Mouse (Mus musculus): Measurements from ENCODE around the gene Syne4. TPM values are rescaled to one million over a fixed set of nuclear protein-coding genes. Genes with fewer than 3 reads are reported as not detected.

Syne4 gene
- 16.6 and 17.5 TPM in 2 replicates for polyA plus RNA-seq (2015; fragmentation: Nextera tagmentation; extraction: Ambion mirVana)

DNA sequence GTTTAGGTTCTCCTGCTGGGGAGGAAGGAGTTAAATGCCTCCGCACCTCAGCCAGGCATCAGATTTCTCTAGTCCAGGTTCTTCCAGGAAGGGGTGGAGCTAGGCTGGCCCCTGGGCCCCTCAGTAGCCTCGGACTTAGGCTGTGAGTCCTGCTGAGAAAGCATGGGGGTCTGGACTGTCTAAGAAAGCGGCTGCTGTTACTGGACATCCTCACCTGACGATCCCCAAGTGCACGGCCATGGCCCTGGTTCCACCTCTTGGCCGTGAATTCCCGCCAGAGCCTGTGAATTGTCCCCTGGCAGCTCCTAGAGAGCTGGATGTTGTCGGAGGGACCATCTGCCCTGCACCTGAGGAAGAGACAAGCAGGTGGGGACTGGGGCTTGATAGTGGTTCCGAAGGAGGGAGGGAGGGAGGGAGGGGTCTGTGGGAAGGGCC lies at the start of gene Syne4:
Gene Syne4, plus strand, starts transcription at position 87 of the 435 bp plus-strand sequence.
- WGBS: 5% methylated on average over 9 of the region's 9 CpGs
- Histone ChIP-seq H3K27me3 (replicated peaks) (no peaks in the 10 kb centered on the region), H3K4me3 (no peak within 1 kb of the TSS), H3K4me1 (peaks cover 9% of the 10 kb centered on the region), H3K4me2 (no peak within 1 kb of the TSS), H3K9me3 (no peaks in the 10 kb centered on the region), H3K27ac (no peak within 1 kb of the TSS), H3K9ac (no peak within 1 kb of the TSS), H3K36me3 (replicated peaks) (no peaks in the 10 kb centered on the region; the same call in 1 of the 2 replicates)
- ATAC-seq (replicated peaks): no peak

GRCm38 (mm10) chr7:30265041-30265440 lies 49.6 kb upstream of the Syne4 start:
- no peak overlapping the region for H3K27ac ChIP-seq
- H3K9ac ChIP-seq: no peak overlapping the region
- no peaks in the 10 kb centered on the region for H3K27me3 ChIP-seq (replicated peaks)
- no peaks in the 10 kb centered on the region for H3K4me1 ChIP-seq
- no peak overlapping the region for H3K4me2 ChIP-seq
- H3K4me3 ChIP-seq: no peak overlapping the region
- WGBS: 86% methylated on average over 2 of the region's 2 CpGs
- no peaks in the 10 kb centered on the region for H3K9me3 ChIP-seq
- no peak for ATAC-seq (replicated peaks)
- H3K36me3 ChIP-seq (replicated peaks): no peaks in the 10 kb centered on the region

DNA sequence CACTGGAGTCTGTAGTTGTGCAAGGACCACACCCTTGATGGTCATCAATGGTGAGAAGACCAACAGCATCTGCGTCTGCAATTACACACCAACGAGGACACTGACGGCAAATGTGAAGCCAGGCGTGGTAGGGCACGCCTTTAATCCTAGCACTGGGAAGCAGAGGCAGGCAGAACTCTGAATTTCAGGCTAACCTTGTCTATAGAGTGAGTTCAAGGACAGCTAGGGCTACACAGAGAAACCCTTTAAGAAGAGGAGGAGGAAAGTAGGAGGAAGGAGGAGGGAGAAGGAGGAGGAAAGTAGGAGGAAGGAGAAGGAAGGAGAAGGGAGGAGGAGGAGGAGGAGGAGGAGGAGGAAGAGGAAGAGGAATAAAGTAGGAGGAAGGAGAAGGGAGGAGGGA lies 49.1 kb upstream of the Syne4 start:
- Histone ChIP-seq H3K36me3 (replicated peaks) (no peaks in the 10 kb centered on the region), H3K9me3 (no peaks in the 10 kb centered on the region), H3K4me1 (no peaks in the 10 kb centered on the region), H3K4me3 (no peak overlapping the region), H3K27me3 (replicated peaks) (no peaks in the 10 kb centered on the region), H3K9ac (no peak overlapping the region), H3K4me2 (no peak overlapping the region), H3K27ac (no peak overlapping the region)
- no peak for ATAC-seq (replicated peaks)
- WGBS: 96% methylated on average over 5 of the region's 5 CpGs

GRCm38 (mm10) chr7:30265935-30266334 lies 48.7 kb upstream of the Syne4 start:
- 93% methylated on average over 7 of the region's 7 CpGs for whole genome bisulfite sequencing
- H3K4me1 ChIP-seq: no peaks in the 10 kb centered on the region
- no peak overlapping the region for H3K4me2 ChIP-seq
- ATAC-seq (replicated peaks): no peak
- H3K27ac ChIP-seq: no peak overlapping the region
- no peaks in the 10 kb centered on the region for H3K27me3 ChIP-seq (replicated peaks)
- no peaks in the 10 kb centered on the region for H3K36me3 ChIP-seq (replicated peaks)
- H3K9me3 ChIP-seq: no peaks in the 10 kb centered on the region
- H3K4me3 ChIP-seq: no peak overlapping the region
- H3K9ac ChIP-seq: no peak overlapping the region

DNA sequence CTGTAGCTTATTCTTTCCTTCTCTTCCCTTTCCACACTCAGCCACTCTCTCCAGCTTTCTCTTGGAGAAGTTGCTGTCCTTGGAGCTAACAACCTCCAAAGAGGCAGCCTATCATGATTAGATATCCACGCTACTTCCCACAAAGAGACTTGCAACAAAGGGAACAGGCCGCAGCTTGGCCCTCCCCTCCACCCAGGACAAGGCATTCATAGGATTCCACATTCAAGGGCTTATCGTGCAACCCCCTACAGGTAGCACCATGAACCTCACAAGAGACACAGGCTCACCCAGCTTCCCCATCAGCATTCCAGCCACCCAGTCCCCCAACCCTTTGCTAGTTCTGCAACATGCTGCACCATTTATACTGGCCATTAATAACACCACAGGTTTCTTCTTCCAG lies 47.8 kb upstream of the Syne4 start:
- Histone ChIP-seq H3K4me1 (no peaks in the 10 kb centered on the region), H3K27me3 (replicated peaks) (no peaks in the 10 kb centered on the region), H3K4me3 (no peak overlapping the region), H3K9ac (no peak overlapping the region), H3K4me2 (no peak overlapping the region), H3K27ac (no peak overlapping the region), H3K9me3 (no peaks in the 10 kb centered on the region), H3K36me3 (replicated peaks) (no peaks in the 10 kb centered on the region)
- ATAC-seq (replicated peaks): no peak
- WGBS: 82% methylated on average over 3 of the region's 3 CpGs

- no peaks in the 10 kb centered on the region for H3K9me3 ChIP-seq
- H3K27me3 ChIP-seq (replicated peaks): no peaks in the 10 kb centered on the region
- WGBS: 85% methylated on average over 4 of the region's 4 CpGs
- H3K27ac ChIP-seq: no peak overlapping the region
- H3K36me3 ChIP-seq (replicated peaks): no peaks in the 10 kb centered on the region
- H3K4me2 ChIP-seq: no peak overlapping the region
- no peak overlapping the region for H3K9ac ChIP-seq
- no peak overlapping the region for H3K4me3 ChIP-seq
- ATAC-seq (replicated peaks): no peak
- H3K4me1 ChIP-seq: no peaks in the 10 kb centered on the region
These were observed 45.0 kb upstream of the Syne4 start for GRCm38 (mm10) chr7:30269641-30270040.

GRCm38 (mm10) chr7:30274383-30274782 lies 40.2 kb upstream of the Syne4 start:
- Histone ChIP-seq H3K4me2 (no peak overlapping the region), H3K27ac (no peak overlapping the region), H3K36me3 (replicated peaks) (no peaks in the 10 kb centered on the region), H3K9ac (no peak overlapping the region), H3K4me3 (no peak overlapping the region), H3K4me1 (peaks cover 2% of the 10 kb centered on the region; the same call in 1 of the 2 replicates), H3K27me3 (replicated peaks) (no peaks in the 10 kb centered on the region), H3K9me3 (no peaks in the 10 kb centered on the region)
- 90% methylated on average over 6 of the region's 6 CpGs for WGBS
- ATAC-seq (replicated peaks): no peak

GRCm38 (mm10) chr7:30278911-30279310 lies 35.7 kb upstream of the Syne4 start:
- Histone ChIP-seq H3K27me3 (replicated peaks) (no peaks in the 10 kb centered on the region), H3K4me2 (no peak overlapping the region), H3K36me3 (replicated peaks) (no peaks in the 10 kb centered on the region), H3K9me3 (no peaks in the 10 kb centered on the region), H3K4me1 (peaks cover 13% of the 10 kb centered on the region), H3K9ac (no peak overlapping the region), H3K27ac (no peak overlapping the region), H3K4me3 (no peak overlapping the region)
- no peak for ATAC-seq (replicated peaks)
- WGBS: 64% methylated on average over 2 of the region's 2 CpGs

- Histone ChIP-seq H3K4me2 (peak overlapping the region; percentile 98), H3K27ac (no peak overlapping the region), H3K9me3 (no peaks in the 10 kb centered on the region), H3K27me3 (replicated peaks) (no peaks in the 10 kb centered on the region), H3K36me3 (replicated peaks) (no peaks in the 10 kb centered on the region), H3K9ac (peak overlapping the region; percentile 38), H3K4me1 (peaks cover 13% of the 10 kb centered on the region), H3K4me3 (peak overlapping the region; percentile 69)
- ATAC-seq (replicated peaks): no peak
- 0% methylated on average over 6 of the region's 6 CpGs for WGBS
These were observed 35.1 kb upstream of the Syne4 start for GRCm38 (mm10) chr7:30279536-30279935.

DNA sequence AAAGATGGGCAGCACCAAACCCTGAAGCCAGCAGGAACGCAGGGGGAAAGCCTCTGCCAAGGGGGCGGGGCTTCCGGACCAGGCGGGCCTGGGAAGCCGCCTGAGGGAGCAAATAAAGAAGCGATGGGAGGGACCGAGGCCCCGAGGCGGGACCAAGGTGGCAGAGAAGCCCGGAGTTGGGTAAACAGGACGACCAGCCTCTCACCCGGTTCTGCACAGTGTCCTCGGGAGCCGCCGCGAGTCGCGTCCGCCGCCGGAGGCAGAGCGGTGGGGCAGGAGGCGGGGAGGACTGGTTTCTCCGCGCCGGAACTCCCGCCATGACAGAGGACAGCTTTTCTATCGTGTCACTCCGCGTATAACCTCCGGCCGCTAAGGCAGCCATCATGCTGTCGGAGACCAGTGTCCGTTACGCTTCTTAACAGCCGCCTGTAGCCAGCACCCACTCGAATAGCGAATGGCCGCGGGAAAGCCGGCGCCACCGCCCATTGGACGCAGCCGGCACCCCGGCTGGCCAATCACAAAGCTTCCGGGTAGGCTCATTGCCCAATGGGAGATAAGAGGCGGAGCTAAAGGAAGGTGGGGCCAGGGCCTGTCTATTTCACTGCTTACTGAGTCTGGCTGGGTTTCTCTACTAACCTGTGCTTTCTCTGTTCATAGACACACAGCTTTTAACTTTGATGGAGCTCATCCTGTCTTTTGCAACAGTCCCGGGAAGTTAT lies 34.5 kb upstream of the Syne4 start, which contains the start of the genes Thap8 and Wdr62:
Gene Thap8, plus strand, starts transcription at position 144 of the 719 bp plus-strand sequence.
Gene Wdr62, minus strand, starts transcription at position 469 of the 719 bp plus-strand sequence.
- Histone ChIP-seq H3K27ac (peak within 1 kb of the TSS; percentile 98), H3K9ac (peak within 1 kb of the TSS; percentile 64), H3K9me3 (no peaks in the 10 kb centered on the region), H3K4me3 (peak within 1 kb of the TSS; percentile 69), H3K27me3 (replicated peaks) (no peaks in the 10 kb centered on the region), H3K4me1 (peaks cover 13% of the 10 kb centered on the region), H3K36me3 (replicated peaks) (no peaks in the 10 kb centered on the region), H3K4me2 (peak within 1 kb of the TSS; percentile 98)
- WGBS: under 1% methylated on average over 49 of the region's 49 CpGs
- ATAC-seq (replicated peaks): peak; percentile 97

DNA sequence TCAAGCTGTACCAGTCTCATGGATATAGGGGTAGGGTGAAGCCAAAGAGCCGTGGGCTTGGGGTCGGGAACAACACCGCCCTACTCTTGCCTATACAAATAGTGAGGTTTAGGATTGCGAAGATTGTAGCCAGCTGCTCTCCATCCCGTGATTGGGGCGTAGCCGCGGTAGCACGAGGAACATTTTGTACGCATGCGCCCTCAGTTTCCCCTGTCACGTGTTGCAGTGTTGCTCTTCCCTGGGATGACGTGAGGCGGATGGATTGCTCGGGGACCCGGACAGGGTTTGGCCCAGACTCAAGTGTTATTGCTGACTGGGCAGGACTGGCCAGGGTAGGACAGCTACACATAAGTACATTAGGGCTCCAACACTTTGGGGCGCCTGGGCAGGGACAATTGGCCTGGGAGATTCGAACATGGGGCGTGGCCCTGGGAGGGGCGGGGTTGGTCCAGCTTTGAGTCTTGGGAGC lies 33.9 kb upstream of the Syne4 start:
- no peaks in the 10 kb centered on the region for H3K27me3 ChIP-seq (replicated peaks)
- peak overlapping the region; percentile 98 for H3K4me2 ChIP-seq
- H3K36me3 ChIP-seq (replicated peaks): no peaks in the 10 kb centered on the region
- peak overlapping the region; percentile 98 for H3K27ac ChIP-seq
- H3K4me3 ChIP-seq: peak overlapping the region; percentile 69
- under 1% methylated on average over 20 of the region's 20 CpGs for whole genome bisulfite sequencing
- no peaks in the 10 kb centered on the region for H3K9me3 ChIP-seq
- peaks cover 13% of the 10 kb centered on the region for H3K4me1 ChIP-seq
- peak overlapping the region; percentile 64 for H3K9ac ChIP-seq
- peak; percentile 91 for ATAC-seq (replicated peaks)

- Histone ChIP-seq H3K4me2 (peak overlapping the region; percentile 98), H3K4me3 (peak overlapping the region; percentile 69; the same call in 1 of the 2 replicates), H3K4me1 (peaks cover 13% of the 10 kb centered on the region), H3K9me3 (no peaks in the 10 kb centered on the region), H3K27me3 (replicated peaks) (no peaks in the 10 kb centered on the region), H3K9ac (no peak overlapping the region), H3K27ac (no peak overlapping the region), H3K36me3 (replicated peaks) (no peaks in the 10 kb centered on the region)
- no peak for ATAC-seq (replicated peaks)
- WGBS: 85% methylated on average over 4 of the region's 4 CpGs
These were observed 33.1 kb upstream of the Syne4 start for GRCm38 (mm10) chr7:30281522-30281921.

- Histone ChIP-seq H3K4me3 (no peak overlapping the region), H3K4me1 (peaks cover 13% of the 10 kb centered on the region), H3K9ac (no peak overlapping the region), H3K4me2 (no peak overlapping the region), H3K27ac (no peak overlapping the region), H3K27me3 (replicated peaks) (no peaks in the 10 kb centered on the region), H3K36me3 (replicated peaks) (no peaks in the 10 kb centered on the region), H3K9me3 (no peaks in the 10 kb centered on the region)
- WGBS: 78% methylated on average over 7 of the region's 7 CpGs
- no peak for ATAC-seq (replicated peaks)
These were observed 31.9 kb upstream of the Syne4 start for GRCm38 (mm10) chr7:30282740-30283139.

Measured in midbrain, embryonic 15.5 days (tissue).